Mouse (Mus musculus) ES-E14 (cell line): ENCODE measurements around the gene Utrn. TPM values are rescaled to one million over a fixed set of nuclear protein-coding genes. Genes with fewer than 3 reads are reported as not detected.

Source experiments
- DNase-seq: peaks from one replicate; pipeline ENCODE4 v3.0.0-alpha.2; 2013; ENCODE audit warnings: low read depth, low spot score
- H3K27ac ChIP-seq: 2 replicates; pipeline ENCODE4 v1.5.1; 2012; ENCODE audit warnings: low read depth, mild to moderate bottlenecking, low read length, moderate library complexity, mixed read lengths; ENCODE audit not compliant: poor library complexity, insufficient read depth, severe bottlenecking
- H3K36me3 ChIP-seq: 2 replicates; pipeline ENCODE4 v1.6.1; 2012; ENCODE audit warnings: mild to moderate bottlenecking, low read length, moderate library complexity, mixed read lengths; ENCODE audit not compliant: control insufficient read depth, poor library complexity, insufficient read depth, severe bottlenecking
- H3K4me1 ChIP-seq, 2 experiments: fragments of 150-350 bp in 1 of 2; sonication (generic) in 1 of 2; 2 replicates each; pipeline ENCODE4 v1.6.1; 2012; ENCODE audit warnings: low read length in 2 of 2, mild to moderate bottlenecking in 1 of 2, mixed read lengths in 1 of 2; ENCODE audit not compliant: control insufficient read depth in 2 of 2, insufficient read depth in 2 of 2, poor library complexity in 1 of 2
- H3K4me3 ChIP-seq, 2 experiments: fragments of 150-350 bp in 1 of 2; sonication (generic) in 1 of 2; 2 replicates each; pipeline ENCODE4 v1.5.1; 2012; ENCODE audit warnings: low read length in 2 of 2, low read depth in 1 of 2, mild to moderate bottlenecking in 1 of 2, mixed read lengths in 1 of 2; ENCODE audit not compliant: insufficient read depth in 1 of 2, poor library complexity in 1 of 2, severe bottlenecking in 1 of 2
- H3K9ac ChIP-seq: 2 replicates; pipeline ENCODE4 v1.6.1; 2012; ENCODE audit warnings: low read depth, mild to moderate bottlenecking, low read length, mixed read lengths; ENCODE audit not compliant: poor library complexity, insufficient read depth, severe bottlenecking
- H3K9me3 ChIP-seq: fragments of 150-350 bp; sonication (generic); 2 replicates; pipeline ENCODE4 v1.6.1; 2012; ENCODE audit warnings: low read depth, mild to moderate bottlenecking, low read length; ENCODE audit not compliant: control insufficient read depth, insufficient read depth
- CHD2 ChIP-seq: IDR thresholded peaks from 2 replicates; pipeline ENCODE4 v1.6.1; 2014; ENCODE audit warnings: mild to moderate bottlenecking, low read depth, low read length, inconsistent platforms
- HCFC1 ChIP-seq: IDR thresholded peaks from 2 replicates; pipeline ENCODE4 v1.6.1; 2012; ENCODE audit warnings: low read length, inconsistent platforms, borderline replicate concordance; ENCODE audit not compliant: insufficient read depth
- MAFK ChIP-seq: IDR thresholded peaks from 2 replicates; pipeline ENCODE4 v1.6.1; 2014; ENCODE audit warnings: mild to moderate bottlenecking, low read depth, low read length, inconsistent platforms; ENCODE audit not compliant: insufficient read depth
- ZC3H11A ChIP-seq: IDR thresholded peaks from 2 replicates; pipeline ENCODE4 v1.6.1; 2012; ENCODE audit warnings: low read depth, mild to moderate bottlenecking, inconsistent platforms, low read length, borderline replicate concordance
- ZNF384 ChIP-seq: IDR thresholded peaks from 2 replicates; pipeline ENCODE4 v1.6.1; 2012; ENCODE audit warnings: low read depth, low read length, inconsistent platforms
- in situ Hi-C, 2 experiments: fragments of 600-800 bp; cut with MboI; formaldehyde crosslinking; loops; one replicate each; pipeline ENCODE4 v1.15.1; 2025; ENCODE audit warnings: low sequenced_read_pairs in 2 of 2, inconsistent platforms in 1 of 2; ENCODE audit not compliant: unreplicated experiment in 2 of 2
- total RNA-seq: library from RNA; depleted of rRNA; stranded (reverse); fragments of 300-350 nt; gene quantifications from 2 replicates; pipeline ENCODE4 v1.2.3, GENCODE M21; 2012

Gene Utrn
- total RNA-seq, 1 experiment, result 66.9 TPM

DNA sequence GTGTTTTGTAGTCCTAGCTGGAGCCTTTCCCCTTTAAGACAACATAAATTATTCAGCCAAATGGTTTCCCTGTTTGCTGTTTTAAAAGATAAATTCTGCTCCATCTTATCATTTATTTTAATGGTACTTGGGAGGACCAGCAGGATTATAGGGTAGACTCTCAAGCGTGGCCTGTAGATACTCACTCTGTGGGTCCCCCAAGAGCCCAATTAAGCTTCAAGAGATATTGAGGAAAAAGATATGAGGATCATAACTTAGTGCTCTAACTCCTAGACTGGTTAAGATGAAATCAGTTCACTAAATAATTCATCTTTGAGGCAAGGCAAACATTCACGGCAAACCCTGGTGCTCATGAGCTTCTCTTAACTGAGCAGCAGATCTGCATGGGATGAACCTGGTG is 493.1 kb downstream of the Utrn start:
- Histone ChIP-seq H3K36me3 (no peaks in the 10 kb centered on the region; the same call in 1 of the 2 replicates), H3K9me3 (no peaks in the 10 kb centered on the region), H3K4me3 (no peak overlapping the region), H3K27ac (no peak overlapping the region), H3K9ac (no peak overlapping the region), H3K4me1 (no peaks in the 10 kb centered on the region)
- in situ Hi-C loops, result no loop called here
- no peak for TF ChIP-seq HCFC1
- TF ChIP-seq MAFK, result no peak
- TF ChIP-seq ZNF384, result no peak
- TF ChIP-seq CHD2, result no peak
- no peak for TF ChIP-seq ZC3H11A
- no peak for DNase-seq

DNA sequence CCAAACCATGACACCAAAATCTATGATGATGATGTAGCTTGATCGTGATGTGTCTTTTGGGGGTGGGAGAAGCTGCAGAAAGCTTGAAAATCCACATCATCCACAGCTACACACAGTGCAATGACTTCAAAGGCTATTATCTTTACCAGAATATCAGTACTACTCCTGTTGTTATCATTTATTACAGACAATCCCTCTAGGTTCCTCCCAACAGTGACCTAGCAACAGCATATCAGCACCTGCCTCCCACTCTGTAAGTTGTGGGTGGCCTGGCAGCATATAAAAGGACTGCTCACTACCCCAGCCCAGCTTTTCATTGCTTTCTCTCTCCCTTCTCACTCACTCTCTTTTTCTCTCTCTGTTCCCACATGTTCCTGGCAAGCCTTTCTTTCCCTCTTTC is 494.4 kb downstream of the Utrn start:
- no peak overlapping the region for H3K27ac ChIP-seq
- in situ Hi-C loops, result no loop called here

DNA sequence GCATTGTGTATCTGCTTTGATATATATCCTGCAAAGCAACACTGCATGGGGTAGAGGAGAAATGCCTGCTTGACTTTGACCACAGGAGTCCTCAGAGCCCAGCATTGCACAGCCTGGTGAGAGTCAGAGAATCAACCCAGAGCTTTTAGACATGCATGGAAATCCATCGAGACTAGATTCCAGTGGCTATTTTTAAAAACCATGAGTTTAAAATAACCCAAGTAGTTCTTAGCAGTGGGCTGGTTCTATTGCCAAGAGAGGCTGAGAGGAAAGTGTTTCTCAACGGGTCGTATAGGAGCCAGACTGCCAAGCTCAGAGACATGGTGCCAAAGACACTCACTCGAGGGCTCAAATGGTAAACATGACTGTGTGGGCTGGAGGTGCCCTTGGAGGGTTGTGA is 514.6 kb downstream of the Utrn start:
- TF ChIP-seq ZC3H11A (no peak), MAFK (no peak), CHD2 (no peak), ZNF384 (no peak), HCFC1 (no peak)
- Histone ChIP-seq H3K9me3 (no peaks in the 10 kb centered on the region), H3K36me3 (no peaks in the 10 kb centered on the region), H3K4me1 (no peaks in the 10 kb centered on the region), H3K27ac (no peak overlapping the region), H3K4me3 (no peak overlapping the region), H3K9ac (no peak overlapping the region)
- in situ Hi-C loops, result no loop called here
- no peak for DNase-seq

More for the DNA sequence above, 494.4 kb downstream of the Utrn start:
- DNase-seq, result no peak
- no peaks in the 10 kb centered on the region for H3K4me1 ChIP-seq
- no peaks in the 10 kb centered on the region for H3K9me3 ChIP-seq
- no peaks in the 10 kb centered on the region for H3K36me3 ChIP-seq
- TF ChIP-seq MAFK, result no peak
- TF ChIP-seq CHD2, result no peak
- no peak for TF ChIP-seq HCFC1
- no peak for TF ChIP-seq ZNF384
- no peak for TF ChIP-seq ZC3H11A
- no peak overlapping the region for H3K9ac ChIP-seq
- H3K4me3 ChIP-seq, result no peak overlapping the region

- no peaks in the 10 kb centered on the region for H3K4me1 ChIP-seq
- in situ Hi-C loops, result no loop called here
- no peak overlapping the region for H3K9ac ChIP-seq
- no peak for TF ChIP-seq CHD2
- TF ChIP-seq MAFK, result no peak
- TF ChIP-seq ZC3H11A, result no peak
- TF ChIP-seq ZNF384, result no peak
- no peak for TF ChIP-seq HCFC1
- H3K9me3 ChIP-seq, result no peaks in the 10 kb centered on the region
- DNase-seq, result no peak
- no peak overlapping the region for H3K27ac ChIP-seq
- H3K4me3 ChIP-seq, result no peak overlapping the region
- H3K36me3 ChIP-seq, result no peaks in the 10 kb centered on the region
These were observed 515.1 kb downstream of the Utrn start for GRCm38 (mm10) chr10:12354106-12354505.
